Mouse (Mus musculus): Measurements from ENCODE around the gene Hps1.
"Not testable (repeated sequence)": the region's sequence is repeated elsewhere in the genome, so short reads cannot be mapped to it uniquely, and the experiment has no call there.

Gene Hps1

DNA sequence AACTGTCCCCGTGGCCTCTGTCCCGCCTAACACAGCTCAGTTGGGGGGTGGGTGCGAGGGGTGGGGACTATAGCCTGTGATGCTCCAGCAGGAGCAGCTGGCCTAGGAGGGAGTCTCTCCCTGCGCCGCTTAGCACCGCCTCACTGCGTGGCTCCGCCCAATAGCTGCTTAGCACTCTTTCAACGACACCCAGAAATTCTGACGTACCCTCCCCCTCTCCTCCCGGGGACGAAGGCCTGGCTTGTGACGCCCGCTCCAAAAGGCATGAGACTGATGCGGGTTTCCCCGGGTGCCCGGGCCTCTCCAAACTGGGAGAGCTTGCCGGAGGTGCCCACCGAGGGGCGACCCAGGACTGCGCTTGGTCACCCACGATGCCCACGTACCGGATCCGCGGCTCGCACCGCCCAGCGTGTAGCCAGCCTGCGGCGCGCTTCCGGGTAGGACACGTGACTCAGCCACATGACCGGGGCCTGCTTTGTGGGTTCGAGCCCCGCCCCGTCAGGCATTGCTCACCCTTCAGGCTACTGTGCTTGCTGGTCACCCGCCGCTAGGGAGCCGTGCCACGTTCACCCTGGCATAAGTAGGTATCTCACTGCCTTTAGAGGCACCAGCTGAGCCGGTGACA lies at the start of gene Hps1:
Gene Hps1 (minus strand): TSS at position 448 of the 625 bp plus-strand sequence.
- DNase-seq (ENCODE audit: low read depth, low spot score) = peak; percentile 63

DNA sequence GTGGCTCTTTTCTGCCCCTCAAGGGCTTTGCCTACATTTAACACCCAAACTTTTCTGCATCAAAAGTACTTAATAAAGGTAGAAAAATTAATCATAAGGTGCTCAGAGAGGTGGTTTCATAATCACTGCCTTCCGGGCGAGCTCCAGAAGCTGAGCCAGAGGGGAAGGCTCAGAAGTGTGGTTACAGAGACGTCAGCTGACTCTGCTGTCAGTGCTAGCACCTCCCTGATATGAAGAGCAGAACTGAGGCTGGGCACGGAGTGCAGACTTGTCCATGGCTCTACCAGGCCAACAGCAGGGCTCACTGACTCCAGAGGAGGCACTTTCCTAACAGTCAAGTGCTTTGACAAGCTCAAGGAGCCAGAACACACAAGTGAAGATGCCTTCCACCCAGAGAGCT lies 49.4 kb upstream of the Hps1 start:
- no peak for DNase-seq (ENCODE audit: low read depth, low spot score)

DNA sequence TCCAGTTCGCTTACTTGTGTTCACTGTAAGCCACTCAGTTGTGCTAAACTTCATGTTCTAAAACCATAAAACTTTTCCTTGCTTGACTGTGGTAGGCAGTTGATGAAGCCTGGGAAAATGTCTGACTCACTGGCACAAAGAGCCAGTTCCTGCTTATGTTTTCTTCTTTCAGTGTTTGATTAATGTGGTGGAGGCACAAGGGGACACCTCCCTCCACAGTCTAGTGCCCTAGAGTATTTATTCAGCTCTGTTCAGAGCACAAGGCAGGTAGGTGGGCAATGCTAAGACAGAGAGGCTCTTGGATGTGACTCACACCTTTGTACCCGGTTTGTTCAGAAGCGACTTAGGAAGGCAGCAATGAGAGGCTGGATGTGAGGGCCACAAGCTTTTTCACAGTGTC lies 48.1 kb upstream of the Hps1 start:
- no peak for DNase-seq (ENCODE audit: low read depth, low spot score)

- no peak for DNase-seq (ENCODE audit: low read depth, low spot score)
Observed at GRCm38 (mm10) chr19:42820109-42820508, 40.3 kb upstream of the Hps1 start.

DNA sequence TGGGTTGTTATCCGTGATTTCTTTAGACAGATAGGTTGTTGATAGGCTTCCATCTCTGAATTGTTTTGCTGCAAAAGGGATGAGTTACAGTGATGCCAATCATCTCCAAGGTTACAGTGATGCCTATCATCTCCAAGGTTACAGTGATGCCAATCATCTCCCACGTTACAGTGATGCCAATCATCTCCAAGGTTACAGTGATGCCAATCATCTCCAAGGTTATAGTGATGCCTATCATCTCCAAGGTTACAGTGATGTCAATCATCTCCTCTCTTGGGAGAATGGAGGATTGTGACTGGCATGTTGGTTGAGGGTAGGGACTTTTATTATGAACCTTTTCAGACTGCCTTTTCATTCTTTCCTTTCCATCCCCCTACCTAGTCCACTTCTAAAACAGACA lies 38.0 kb upstream of the Hps1 start:
- no peak for DNase-seq (ENCODE audit: low read depth, low spot score)

DNA sequence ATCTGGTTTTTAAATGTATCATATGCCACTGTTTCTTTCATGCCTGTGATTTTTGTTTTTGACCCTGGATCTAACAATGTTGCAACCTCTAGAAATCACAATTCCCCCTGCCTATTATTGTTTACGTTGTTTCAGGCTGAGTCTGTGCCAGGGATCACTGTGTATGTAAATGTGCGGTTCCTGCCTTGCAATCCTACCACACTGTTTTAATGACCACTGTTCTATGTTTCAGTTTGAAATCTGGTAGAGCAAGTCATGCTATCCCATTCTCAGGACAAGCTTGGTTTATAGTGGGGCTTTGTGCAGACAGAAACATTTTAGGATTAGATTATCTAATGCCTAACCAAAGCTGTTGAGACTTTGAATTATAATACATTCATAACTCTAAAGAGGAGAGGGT lies 36.5 kb upstream of the Hps1 start:
- DNase-seq (ENCODE audit: low read depth, low spot score) = no peak

DNA sequence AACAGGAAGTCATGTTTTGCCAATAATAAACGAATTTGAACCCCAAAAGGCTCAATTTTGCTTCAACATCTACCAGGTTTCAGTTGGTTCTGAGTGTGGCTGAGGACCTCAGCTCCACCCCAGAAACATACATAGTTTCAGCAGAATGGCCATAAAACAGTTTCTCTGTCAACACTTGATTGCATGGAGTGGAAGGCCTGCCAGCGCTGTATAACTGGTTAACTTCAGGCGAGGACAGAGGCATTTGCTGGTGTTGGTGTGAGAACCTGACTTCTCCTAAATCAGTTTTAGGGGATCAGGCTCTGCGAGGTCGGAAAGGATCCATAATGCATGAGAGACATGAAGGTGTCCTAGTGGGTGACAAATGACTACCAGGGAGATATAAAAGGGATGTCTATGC lies 30.4 kb upstream of the Hps1 start:
- no peak for DNase-seq (ENCODE audit: low read depth, low spot score)

DNA sequence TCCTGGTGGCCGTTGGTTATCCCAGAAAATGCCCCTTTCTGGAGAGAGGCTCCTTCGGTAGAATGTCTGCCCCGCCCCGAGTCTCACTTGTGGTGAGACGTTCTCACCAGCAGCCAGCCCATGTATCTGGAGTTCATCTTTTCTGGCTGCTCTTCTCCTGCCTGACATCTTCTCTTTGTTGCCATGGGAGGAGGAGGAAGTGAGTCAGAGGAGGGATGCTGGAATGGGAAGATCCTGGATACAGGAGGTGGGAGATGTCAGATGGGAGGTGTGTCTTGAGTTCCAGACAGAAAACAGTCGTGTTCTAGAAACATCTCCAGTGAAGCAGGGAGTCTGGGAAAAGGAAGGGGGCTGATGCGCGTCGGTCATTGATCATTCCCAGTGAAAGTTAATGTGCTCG lies 29.7 kb upstream of the Hps1 start:
- no peak for DNase-seq (ENCODE audit: low read depth, low spot score)

- DNase-seq (ENCODE audit: low read depth, low spot score) = no peak
Observed at GRCm38 (mm10) chr19:42797866-42798265, 18.1 kb upstream of the Hps1 start.

- no peak for DNase-seq (ENCODE audit: low read depth, low spot score)
Observed at GRCm38 (mm10) chr19:42795801-42796200, 16.0 kb upstream of the Hps1 start.

DNA sequence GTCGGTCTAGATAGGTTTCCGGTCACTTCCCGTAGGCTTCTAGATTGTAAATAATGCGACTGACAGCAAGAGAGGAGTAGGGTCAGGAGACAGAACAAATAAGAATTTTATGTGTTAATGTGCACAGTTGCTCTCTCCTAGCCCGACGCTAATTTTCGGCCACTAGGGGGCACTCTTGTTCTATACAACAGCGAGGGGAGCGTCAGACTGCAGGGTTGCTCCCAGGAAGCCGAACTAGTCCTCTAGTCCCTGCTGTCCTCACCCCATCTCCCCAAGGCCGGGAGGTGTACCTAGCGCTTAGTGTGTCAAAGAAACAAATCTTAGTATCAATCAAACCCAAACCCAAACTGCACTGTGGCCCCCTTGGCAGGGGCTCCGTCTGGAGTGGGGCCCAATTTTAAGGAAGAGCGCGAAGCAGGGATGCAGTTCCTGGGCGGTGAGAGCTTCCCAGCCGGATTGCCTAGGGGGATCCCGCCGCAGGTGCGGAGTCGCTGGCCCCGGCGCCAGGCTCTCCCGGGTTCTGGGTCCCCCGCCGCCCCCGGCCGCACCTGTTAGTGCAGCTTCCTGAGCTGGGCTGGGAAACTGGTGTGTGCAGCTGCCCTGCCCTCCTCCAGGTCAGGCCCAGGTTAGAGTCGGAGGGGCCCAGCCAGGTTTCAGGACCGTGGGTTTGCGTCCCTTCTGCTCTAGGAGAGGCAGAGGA lies 15.3 kb upstream of the Hps1 start:
- DNase-seq (ENCODE audit: low read depth, low spot score) = peak; percentile 83

DNA sequence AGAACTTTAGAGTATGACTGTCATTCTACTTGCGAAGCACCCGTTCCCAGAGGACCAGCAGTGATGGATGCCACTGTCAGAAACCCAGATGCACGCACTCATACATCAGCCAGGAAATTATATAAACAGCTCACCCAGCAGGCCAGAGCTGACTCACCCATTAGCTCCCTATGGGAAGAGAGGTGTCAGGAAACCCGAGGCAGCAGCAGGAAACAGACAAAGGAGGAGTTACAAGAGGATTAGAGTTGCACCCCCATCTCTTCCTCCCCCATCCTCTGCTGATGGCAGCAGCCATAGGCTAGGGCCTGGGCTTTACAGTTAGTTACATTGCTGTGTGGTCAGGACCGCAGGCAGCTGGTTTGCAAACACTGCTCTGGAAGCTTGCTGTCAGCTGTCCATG lies 8.5 kb upstream of the Hps1 start:
- no peak for DNase-seq (ENCODE audit: low read depth, low spot score)

DNA sequence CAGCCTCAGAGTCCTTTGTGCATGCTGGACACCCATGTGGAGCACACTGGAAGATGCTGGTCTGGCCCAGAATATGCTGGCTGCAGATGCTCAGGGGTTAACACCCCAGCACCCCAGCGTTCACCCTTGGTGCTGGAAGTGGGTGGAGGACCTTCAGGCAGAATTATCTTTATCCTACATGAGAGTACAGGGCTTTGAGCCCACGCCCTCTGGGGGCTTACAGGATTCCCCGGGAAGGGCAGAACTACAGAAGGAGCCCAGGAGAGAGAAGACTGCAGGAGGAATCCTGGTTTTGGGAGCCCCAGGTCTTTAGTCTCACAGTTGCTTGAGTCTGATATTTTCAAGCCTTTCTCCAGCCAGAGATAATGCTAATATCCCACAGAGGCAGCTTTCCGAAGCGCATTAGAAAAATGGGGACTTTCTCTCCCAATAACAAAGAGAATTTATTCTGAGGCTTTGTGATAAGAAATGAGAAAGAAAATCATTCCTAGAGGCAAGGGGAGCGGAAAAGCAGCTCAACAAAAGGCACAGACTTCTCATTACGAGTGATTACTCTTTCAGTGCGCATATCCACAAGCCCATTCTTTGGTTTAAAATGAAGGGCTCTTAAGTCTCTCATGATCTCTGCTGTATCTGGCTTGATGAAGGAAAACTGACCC lies 5.9 kb upstream of the Hps1 start:
- DNase-seq (ENCODE audit: low read depth, low spot score) = no peak

DNA sequence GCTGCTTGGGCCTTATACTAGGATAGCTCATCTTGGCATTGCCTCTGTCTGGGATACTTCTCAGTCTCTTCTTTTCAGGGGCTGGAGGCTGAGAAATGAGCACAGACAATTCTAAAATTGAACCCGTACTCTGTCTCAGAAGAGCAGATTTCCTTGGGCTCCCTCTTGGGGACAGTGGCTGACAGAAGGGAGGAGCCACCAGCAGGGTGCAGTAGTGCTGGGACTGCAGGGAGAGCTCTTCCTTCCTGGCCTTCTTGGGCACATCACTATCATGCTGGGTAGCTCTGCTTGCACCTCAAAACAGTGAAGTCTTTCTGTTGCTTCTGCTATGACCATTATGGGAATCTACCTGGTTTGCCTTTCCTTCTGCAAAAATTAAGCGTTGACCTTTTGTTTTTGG lies 5.4 kb upstream of the Hps1 start:
- no peak for DNase-seq (ENCODE audit: low read depth, low spot score)

GRCm38 (mm10) chr19:42780156-42780538 lies 369 bp upstream of the Hps1 start:
- DNase-seq (ENCODE audit: low read depth, low spot score) = not testable (repeated sequence)

GRCm38 (mm10) chr19:42777801-42778200 lies 2.0 kb downstream of the Hps1 start:
- no peak for DNase-seq (ENCODE audit: low read depth, low spot score)

DNA sequence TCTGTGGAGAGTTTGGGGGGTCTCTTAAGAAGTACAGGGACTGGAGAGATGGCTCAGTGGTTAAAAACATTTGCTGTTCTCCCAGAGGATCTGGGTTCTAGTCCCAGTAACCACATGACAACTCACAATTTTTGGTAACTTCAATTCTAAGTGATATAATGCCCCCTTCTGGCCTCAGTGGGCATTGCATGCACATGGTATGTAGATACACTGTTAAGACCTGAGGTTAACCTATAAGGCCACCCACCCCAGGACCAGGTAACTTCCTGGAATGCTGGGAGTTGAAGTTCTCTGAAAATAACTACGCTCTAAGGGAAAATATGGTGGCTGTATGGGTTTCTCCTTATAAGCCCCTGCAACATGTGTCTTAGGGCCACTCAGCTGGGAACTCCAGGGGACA lies 3.0 kb downstream of the Hps1 start:
- no peak for DNase-seq (ENCODE audit: low read depth, low spot score)

DNA sequence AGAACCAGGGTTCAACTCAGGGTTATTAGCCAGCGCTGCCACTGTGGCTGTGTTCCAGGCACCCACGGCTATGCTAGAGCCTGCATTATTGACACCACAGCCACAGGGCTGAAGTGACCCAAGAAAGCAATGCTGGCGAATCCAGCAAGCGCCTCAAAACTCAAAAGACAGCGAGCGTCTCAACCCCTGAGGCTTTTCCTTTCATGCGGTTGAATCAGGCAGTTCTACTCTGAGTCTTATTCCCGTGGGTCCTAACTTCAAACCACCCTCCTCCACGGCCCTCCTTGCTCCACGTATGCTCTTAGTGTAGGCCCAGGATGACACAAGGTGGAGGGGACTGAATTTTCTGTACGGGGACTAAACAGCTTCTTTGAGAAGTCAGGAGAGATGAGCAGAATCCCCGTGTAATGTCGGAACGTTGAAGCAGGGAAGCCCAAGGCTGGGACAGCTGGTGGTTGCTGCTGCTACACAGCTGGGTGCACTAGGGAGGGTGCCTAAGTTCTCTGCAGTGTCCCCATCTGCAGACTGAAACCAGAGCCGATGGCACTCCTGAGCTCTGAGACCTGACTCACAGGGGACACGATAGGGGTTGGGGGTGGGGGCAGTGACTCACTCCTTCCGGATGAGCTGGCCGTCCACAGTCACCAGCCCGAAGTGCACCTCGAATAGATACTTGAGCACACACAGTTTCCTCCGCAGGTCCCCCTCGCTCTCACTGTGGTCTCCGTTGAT lies 9.5 kb downstream of the Hps1 start:
- DNase-seq (ENCODE audit: low read depth, low spot score) = no peak

DNA sequence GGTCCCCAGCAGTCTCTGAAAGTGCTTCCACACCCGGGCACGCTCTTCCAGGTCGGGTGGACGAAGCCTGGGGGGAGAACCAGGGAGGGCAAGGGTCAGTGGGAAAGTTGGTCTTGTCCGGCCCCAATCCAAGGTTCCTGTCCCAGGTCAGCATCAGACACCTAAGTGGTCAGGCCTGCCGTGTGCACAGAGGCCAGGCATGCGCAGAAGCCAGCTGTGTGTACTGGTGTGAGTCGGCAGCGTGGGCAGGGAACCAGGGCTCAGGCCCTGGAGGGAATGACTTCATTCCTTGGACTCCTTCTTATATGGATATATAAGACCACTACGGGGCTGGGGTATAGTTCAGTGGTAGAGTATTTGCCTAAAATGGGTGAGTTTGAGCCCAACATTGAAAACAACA lies 10.1 kb downstream of the Hps1 start:
- no peak for DNase-seq (ENCODE audit: low read depth, low spot score)

DNA sequence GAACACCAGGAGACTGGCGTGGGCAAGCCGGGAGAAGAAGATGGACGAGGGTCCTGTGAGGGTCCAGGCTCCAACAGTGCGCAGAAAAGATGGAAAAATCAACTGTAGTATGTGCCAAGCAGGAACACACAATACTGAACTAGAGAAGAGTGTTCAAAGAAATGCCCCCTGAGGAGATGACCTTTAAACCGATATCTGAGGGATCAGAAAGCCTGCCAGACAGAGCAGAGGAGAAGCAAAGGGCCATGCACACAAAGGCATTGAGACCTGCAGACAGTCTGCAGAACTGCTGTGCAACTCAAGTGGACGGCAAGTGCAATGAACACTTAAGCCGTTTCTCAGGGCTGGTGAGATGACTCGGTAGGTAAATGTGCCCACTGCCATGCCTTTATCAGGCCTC lies 12.4 kb downstream of the Hps1 start:
- no peak for DNase-seq (ENCODE audit: low read depth, low spot score)

DNA sequence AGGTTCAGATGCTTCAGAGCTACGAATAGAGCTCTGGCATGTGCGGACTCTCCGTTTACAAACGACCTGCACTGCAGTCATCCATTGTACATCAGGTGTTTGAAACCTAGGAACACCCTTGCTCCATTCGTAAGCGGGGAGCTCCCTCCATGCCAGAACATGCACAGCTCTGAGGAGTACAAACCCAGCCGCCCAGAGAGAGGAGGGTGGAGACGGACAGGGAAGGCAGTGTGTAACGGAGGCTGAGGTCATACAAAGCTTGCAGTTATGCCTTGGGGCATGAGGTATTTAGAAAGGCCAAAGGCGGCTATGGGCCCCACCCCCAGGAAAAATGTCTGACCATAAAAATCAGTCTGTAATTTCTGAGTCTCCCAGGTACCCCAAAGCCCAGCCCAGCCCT lies 15.4 kb downstream of the Hps1 start:
- DNase-seq (ENCODE audit: low read depth, low spot score) = no peak

GRCm38 (mm10) chr19:42756671-42757070 lies 23.1 kb downstream of the Hps1 start:
- no peak for DNase-seq (ENCODE audit: low read depth, low spot score)
